Mouse (Mus musculus) megakaryocyte progenitor cell, adult 5-6 weeks (primary cell): ENCODE measurements around the gene Vwa1. TPM values are rescaled to one million over a fixed set of nuclear protein-coding genes. Genes with fewer than 3 reads are reported as not detected.

ENCODE experiments used
- total RNA-seq, 2 experiments: library from RNA; stranded (forward) in 1 of 2; stranded (reverse) in 1 of 2; fragments of 157-497, 149-512 nt in 1 of 2; fragments of 200-1000 nt in 1 of 2; gene quantifications; 2 replicates each; pipeline versions ENCODE4 v1.2.3 to v1.2.4; 2015 to 2017

The Vwa1 gene
- total RNA-seq, 2 experiments from 2014 or later: 0.22 to 0.42 TPM

Other genes starting within 250 kb of the Vwa1 start
- 78.5 and 79.7 TPM in 2 replicates for gene Nadk, start 212.3 kb downstream of the Vwa1 start, total RNA-seq (2015)
- 71.3 and 72.4 TPM in 2 replicates for gene Nadk, start 212.3 kb downstream of the Vwa1 start, total RNA-seq (2017)
- 16.8 and 20.2 TPM in 2 replicates for gene Slc35e2, start 173.3 kb downstream of the Vwa1 start, total RNA-seq (2015)
- gene Slc35e2, start 173.3 kb downstream of the Vwa1 start, total RNA-seq (2017): 8.9 and 11.0 TPM in 2 replicates
- gene Cdk11b, start 149.8 kb downstream of the Vwa1 start, total RNA-seq (2015): 34.5 and 39.3 TPM in 2 replicates
- 50.7 and 56.0 TPM in 2 replicates for gene Cdk11b, start 149.8 kb downstream of the Vwa1 start, total RNA-seq (2017)
- not detected in 2 replicates for gene Gm10563, start 129.3 kb downstream of the Vwa1 start, total RNA-seq (2015)
- not detected in 2 replicates for gene Gm10563, start 129.3 kb downstream of the Vwa1 start, total RNA-seq (2017)
- 0.12 and 0.20 TPM in 2 replicates for gene Mmp23, start 121.3 kb downstream of the Vwa1 start, total RNA-seq (2015)
- not detected in 2 replicates for gene Mmp23, start 121.3 kb downstream of the Vwa1 start, total RNA-seq (2017)
- gene Mib2, start 105.5 kb downstream of the Vwa1 start, total RNA-seq (2015): 3.1 and 3.6 TPM in 2 replicates
- 19.7 and 24.5 TPM in 2 replicates for gene Mib2, start 105.5 kb downstream of the Vwa1 start, total RNA-seq (2017)
- 2.2 and 2.4 TPM in 2 replicates for gene Fndc10, start 80.4 kb downstream of the Vwa1 start, total RNA-seq (2015)
- gene Fndc10, start 80.4 kb downstream of the Vwa1 start, total RNA-seq (2017): 1.6 and 2.6 TPM in 2 replicates
- gene Ssu72, start 69.9 kb downstream of the Vwa1 start, total RNA-seq (2015): 90.2 and 93.9 TPM in 2 replicates
- 101 and 105 TPM in 2 replicates for gene Ssu72, start 69.9 kb downstream of the Vwa1 start, total RNA-seq (2017)
- gene Tmem240, start 39.9 kb downstream of the Vwa1 start, total RNA-seq (2015): 0.37 and 0.44 TPM in 2 replicates
- 0.04 and 0.57 TPM in 2 replicates for gene Tmem240, start 39.9 kb downstream of the Vwa1 start, total RNA-seq (2017)
- gene Atad3a, start 13.6 kb downstream of the Vwa1 start, total RNA-seq (2015): 57.0 and 58.9 TPM in 2 replicates
- 69.8 and 90.6 TPM in 2 replicates for gene Atad3a, start 13.6 kb downstream of the Vwa1 start, total RNA-seq (2017)
- not detected in 2 replicates for gene Tmem88b, start 11.2 kb upstream of the Vwa1 start, total RNA-seq (2015)
- not detected in 2 replicates for gene Tmem88b, start 11.2 kb upstream of the Vwa1 start, total RNA-seq (2017)
- gene Ankrd65, start 15.7 kb upstream of the Vwa1 start, total RNA-seq (2015): not detected in 2 replicates
- gene Ankrd65, start 15.7 kb upstream of the Vwa1 start, total RNA-seq (2017): not detected in 2 replicates
- 203 and 210 TPM in 2 replicates for gene Mrpl20, start 28.2 kb upstream of the Vwa1 start, total RNA-seq (2015)
- 70.0 and 102 TPM in 2 replicates for gene Mrpl20, start 28.2 kb upstream of the Vwa1 start, total RNA-seq (2017)
- gene Ccnl2, start 37.8 kb upstream of the Vwa1 start, total RNA-seq (2015): 54.0 and 63.6 TPM in 2 replicates
- gene Ccnl2, start 37.8 kb upstream of the Vwa1 start, total RNA-seq (2017): 80.8 and 88.0 TPM in 2 replicates
- 107 and 111 TPM in 2 replicates for gene Aurkaip1, start 56.6 kb upstream of the Vwa1 start, total RNA-seq (2015)
- gene Aurkaip1, start 56.6 kb upstream of the Vwa1 start, total RNA-seq (2017): 128 and 137 TPM in 2 replicates
- not detected in 2 replicates for gene Mxra8, start 65.0 kb upstream of the Vwa1 start, total RNA-seq (2015)
- not detected in 2 replicates for gene Mxra8, start 65.0 kb upstream of the Vwa1 start, total RNA-seq (2017)
- 9.6 and 9.9 TPM in 2 replicates for gene Dvl1, start 72.7 kb upstream of the Vwa1 start, total RNA-seq (2015)
- gene Dvl1, start 72.7 kb upstream of the Vwa1 start, total RNA-seq (2017): 12.8 and 13.0 TPM in 2 replicates
- 0.07 and 0.10 TPM in 2 replicates for gene Tas1r3, start 88.7 kb upstream of the Vwa1 start, total RNA-seq (2015)
- gene Tas1r3, start 88.7 kb upstream of the Vwa1 start, total RNA-seq (2017): 0.17 TPM in 2 replicates
- 7.6 and 7.8 TPM in 2 replicates for gene Cptp, start 94.7 kb upstream of the Vwa1 start, total RNA-seq (2015)
- gene Cptp, start 94.7 kb upstream of the Vwa1 start, total RNA-seq (2017): 8.8 and 9.2 TPM in 2 replicates
- 26.8 and 47.5 TPM in 2 replicates for gene Ints11, start 94.8 kb upstream of the Vwa1 start, total RNA-seq (2015)
- 28.5 and 35.9 TPM in 2 replicates for gene Ints11, start 94.8 kb upstream of the Vwa1 start, total RNA-seq (2017)
- 18.7 and 22.5 TPM in 2 replicates for gene Pusl1, start 117.1 kb upstream of the Vwa1 start, total RNA-seq (2015)
- gene Pusl1, start 117.1 kb upstream of the Vwa1 start, total RNA-seq (2017): 19.3 and 33.7 TPM in 2 replicates
- gene Acap3, start 117.1 kb upstream of the Vwa1 start, total RNA-seq (2015): 7.9 and 8.3 TPM in 2 replicates
- 6.2 and 6.7 TPM in 2 replicates for gene Acap3, start 117.1 kb upstream of the Vwa1 start, total RNA-seq (2017)
- gene Ube2j2, start 169.1 kb upstream of the Vwa1 start, total RNA-seq (2015): 60.5 and 84.8 TPM in 2 replicates
- gene Ube2j2, start 169.1 kb upstream of the Vwa1 start, total RNA-seq (2017): 97.5 and 98.7 TPM in 2 replicates
- 105 and 126 TPM in 2 replicates for gene C1qtnf12, start 187.6 kb upstream of the Vwa1 start, total RNA-seq (2015)
- gene C1qtnf12, start 187.6 kb upstream of the Vwa1 start, total RNA-seq (2017): 30.6 and 39.6 TPM in 2 replicates
- 10.5 and 10.6 TPM in 2 replicates for gene B3galt6, start 218.0 kb upstream of the Vwa1 start, total RNA-seq (2015)
- 11.4 and 12.9 TPM in 2 replicates for gene B3galt6, start 218.0 kb upstream of the Vwa1 start, total RNA-seq (2017)
- 52.6 and 54.4 TPM in 2 replicates for gene Sdf4, start 218.2 kb upstream of the Vwa1 start, total RNA-seq (2015)
- 188 and 205 TPM in 2 replicates for gene Sdf4, start 218.2 kb upstream of the Vwa1 start, total RNA-seq (2017)
- 1.6 and 2.0 TPM in 2 replicates for gene Tnfrsf4, start 239.1 kb upstream of the Vwa1 start, total RNA-seq (2015)
- 0.37 and 0.57 TPM in 2 replicates for gene Tnfrsf4, start 239.1 kb upstream of the Vwa1 start, total RNA-seq (2017)